Mouse (Mus musculus): ENCODE measurements around the gene Gm49354.

DNA sequence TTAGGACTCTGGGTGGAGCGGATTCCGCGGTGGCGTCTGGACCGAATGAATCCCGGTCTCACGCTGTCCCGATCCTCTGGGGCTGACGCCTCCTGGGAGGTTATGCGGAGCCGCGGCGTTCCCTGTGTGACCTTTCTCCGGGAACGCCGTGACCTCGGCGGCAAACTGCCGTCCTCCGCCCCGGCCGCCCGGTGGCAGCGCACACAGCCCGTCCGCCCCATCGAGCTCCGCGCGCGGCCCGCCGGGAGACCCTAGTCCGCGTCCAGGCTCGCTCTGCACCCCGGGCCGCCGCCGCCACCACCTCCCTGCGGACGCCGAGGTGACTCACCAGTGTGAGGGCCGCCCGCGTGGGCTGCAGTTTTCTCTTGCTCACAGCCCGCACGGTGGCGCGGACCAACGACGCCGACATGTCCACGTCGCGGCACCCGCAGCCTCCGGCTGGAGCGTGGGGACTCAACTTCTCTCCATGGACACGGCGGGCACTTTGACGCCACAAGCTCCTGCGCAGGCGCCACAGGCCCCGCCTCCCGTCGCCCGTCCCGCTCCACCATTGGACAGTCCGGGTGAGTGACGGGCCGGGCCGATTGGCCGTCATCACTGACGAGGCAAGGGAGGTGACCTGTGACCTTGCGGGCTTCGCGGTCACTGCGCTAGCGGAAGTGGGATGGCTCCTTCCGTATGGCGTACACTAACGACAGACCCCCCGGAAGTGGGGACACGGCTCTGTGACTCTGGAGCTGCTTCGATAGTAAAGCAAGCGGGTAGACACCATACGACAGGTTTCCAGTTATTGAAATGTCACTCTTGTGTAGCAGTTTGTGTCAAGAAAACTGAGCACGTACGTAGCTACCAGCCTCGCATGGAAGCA, 12.5 kb downstream of the Gm49354 start, which contains the start of gene Isca1:
- TF ChIP-seq CTCF (IDR thresholded peaks at IDR 0.05 in 2 of 3, conservative IDR thresholded peaks at IDR 0.05 in 1 of 3; ENCODE audit: control insufficient read depth in 1 of 3, insufficient read depth in 1 of 3, low read depth in 2 of 3, low read length in 3 of 3, poor library complexity in 1 of 3, severe bottlenecking in 1 of 3) (no peak), MAZ (IDR thresholded peaks at IDR 0.05; ENCODE audit: low read depth, low read length) (peak; percentile 21; the same call in 1 of the 2 replicates), JUND (IDR thresholded peaks at IDR 0.05; ENCODE audit: low read depth, low read length) (no peak), POLR2A (IDR thresholded peaks at IDR 0.05; ENCODE audit: control insufficient read depth in 1 of 2, insufficient read depth in 1 of 2, low read depth in 1 of 2, low read length in 2 of 2, poor library complexity in 1 of 2) (peak; percentile 76 to 91), EP300 (IDR thresholded peaks at IDR 0.05; ENCODE audit: low read depth in 1 of 2, low read length in 2 of 2) (peak in 1 of 2 experiments; percentile 31; a peak in 2 of 4 replicates), ZKSCAN1 (IDR thresholded peaks at IDR 0.05; ENCODE audit: low read depth, low read length) (no peak), CHD2 (IDR thresholded peaks at IDR 0.05; ENCODE audit: low read length) (peak; percentile 42; the same call in 1 of the 2 replicates), GATA1 (IDR thresholded peaks at IDR 0.05; ENCODE audit: low read depth, low read length) (no peak), USF2 (IDR thresholded peaks at IDR 0.05; ENCODE audit: borderline replicate concordance in 1 of 2, insufficient read depth in 1 of 2, low read depth in 1 of 2, low read length in 2 of 2) (no peak)

Data from MEL (cell line).